Mouse (Mus musculus) layer of hippocampus, adult 2 months (tissue): ENCODE measurements around the gene Adprm. TPM values are rescaled to one million over a fixed set of nuclear protein-coding genes. Genes with fewer than 3 reads are reported as not detected.

Experiments used
- DNase-seq, 2 experiments: peaks; one replicate each; pipeline ENCODE4 v3.0.0; 2022; ENCODE audit warnings: low spot score in 2 of 2
- H3K27ac ChIP-seq: fragments of 200-600 bp; 2 replicates; pipeline ENCODE4 v1.8.1; 2022
- H3K4me3 ChIP-seq: fragments of 200-600 bp; 2 replicates; pipeline ENCODE4 v1.8.1; 2022; ENCODE audit warnings: mild to moderate bottlenecking
- CTCF ChIP-seq: fragments of 200-600 bp; conservative IDR thresholded peaks from 2 replicates; pipeline ENCODE4 v1.8.1; 2022; ENCODE audit warnings: antibody characterized with exemption, mild to moderate bottlenecking, moderate library complexity
- total RNA-seq, 2 experiments: library from RNA; stranded (reverse); gene quantifications; 2 replicates each; pipeline ENCODE4 v1.2.3; 2021

Gene Adprm
- total RNA-seq, 2 experiments from 2014 or later, result 27.7 to 29.3 TPM

GRCm38 (mm10) chr11:67061311-67061710 lies 8.9 kb upstream of the Adprm start:
- H3K27ac ChIP-seq, result no peak overlapping the region
- TF ChIP-seq CTCF, result no peak
- H3K4me3 ChIP-seq, result no peak overlapping the region
- no peak for DNase-seq

GRCm38 (mm10) chr11:67054754-67055365 lies 2.5 kb upstream of the Adprm start:
- no peak overlapping the region for H3K4me3 ChIP-seq
- H3K27ac ChIP-seq, result no peak overlapping the region
- no peak for TF ChIP-seq CTCF
- no peak for DNase-seq

GRCm38 (mm10) chr11:67051676-67052320 lies 596 bp downstream of the Adprm start:
- Histone ChIP-seq H3K4me3 (peak overlapping the region; percentile 100), H3K27ac (peak overlapping the region; percentile 82)
- no peak for TF ChIP-seq CTCF
- no peak for DNase-seq

- TF ChIP-seq CTCF, result peak; percentile 22; the same call in 1 of the 2 replicates
- DNase-seq, result no peak
- no peak overlapping the region for H3K4me3 ChIP-seq
- no peak overlapping the region for H3K27ac ChIP-seq
Measured at GRCm38 (mm10) chr11:67049256-67049655, 3.1 kb downstream of the Adprm start.

GRCm38 (mm10) chr11:67048496-67048895 lies 3.9 kb downstream of the Adprm start:
- no peak for TF ChIP-seq CTCF
- H3K4me3 ChIP-seq, result no peak overlapping the region
- no peak for DNase-seq
- H3K27ac ChIP-seq, result no peak overlapping the region

GRCm38 (mm10) chr11:67047199-67047598 lies 5.2 kb downstream of the Adprm start:
- no peak overlapping the region for H3K27ac ChIP-seq
- H3K4me3 ChIP-seq, result no peak overlapping the region
- DNase-seq, result no peak
- TF ChIP-seq CTCF, result no peak

- DNase-seq, result no peak
- Histone ChIP-seq H3K4me3 (no peak overlapping the region), H3K27ac (no peak overlapping the region)
- TF ChIP-seq CTCF, result no peak
Measured at GRCm38 (mm10) chr11:67044959-67045358, 7.4 kb downstream of the Adprm start.

- DNase-seq, result no peak
- no peak for TF ChIP-seq CTCF
- no peak overlapping the region for H3K27ac ChIP-seq
- H3K4me3 ChIP-seq, result no peak overlapping the region
Measured at GRCm38 (mm10) chr11:67043007-67043406, 9.4 kb downstream of the Adprm start.

GRCm38 (mm10) chr11:67040483-67040882 lies 11.9 kb downstream of the Adprm start:
- H3K27ac ChIP-seq, result no peak overlapping the region
- no peak for DNase-seq
- H3K4me3 ChIP-seq, result no peak overlapping the region
- no peak for TF ChIP-seq CTCF

GRCm38 (mm10) chr11:67039799-67040198 lies 12.6 kb downstream of the Adprm start:
- peak; percentile 59 for TF ChIP-seq CTCF
- DNase-seq, result no peak
- Histone ChIP-seq H3K27ac (no peak overlapping the region), H3K4me3 (no peak overlapping the region)

GRCm38 (mm10) chr11:67036892-67037291 lies 15.5 kb downstream of the Adprm start:
- Histone ChIP-seq H3K27ac (no peak overlapping the region), H3K4me3 (no peak overlapping the region)
- DNase-seq, result no peak
- no peak for TF ChIP-seq CTCF

- no peak for TF ChIP-seq CTCF
- Histone ChIP-seq H3K4me3 (no peak overlapping the region), H3K27ac (no peak overlapping the region)
- DNase-seq, result no peak
Measured at GRCm38 (mm10) chr11:67036229-67036628, 16.2 kb downstream of the Adprm start.

- Histone ChIP-seq H3K4me3 (no peak overlapping the region), H3K27ac (no peak overlapping the region)
- no peak for TF ChIP-seq CTCF
- DNase-seq, result no peak
Measured at GRCm38 (mm10) chr11:67034775-67035485, 17.5 kb downstream of the Adprm start.

GRCm38 (mm10) chr11:67031603-67031915 lies 20.8 kb downstream of the Adprm start:
- no peak overlapping the region for H3K27ac ChIP-seq
- H3K4me3 ChIP-seq, result no peak overlapping the region
- DNase-seq, result no peak
- no peak for TF ChIP-seq CTCF
